In the genomic region with DNA sequence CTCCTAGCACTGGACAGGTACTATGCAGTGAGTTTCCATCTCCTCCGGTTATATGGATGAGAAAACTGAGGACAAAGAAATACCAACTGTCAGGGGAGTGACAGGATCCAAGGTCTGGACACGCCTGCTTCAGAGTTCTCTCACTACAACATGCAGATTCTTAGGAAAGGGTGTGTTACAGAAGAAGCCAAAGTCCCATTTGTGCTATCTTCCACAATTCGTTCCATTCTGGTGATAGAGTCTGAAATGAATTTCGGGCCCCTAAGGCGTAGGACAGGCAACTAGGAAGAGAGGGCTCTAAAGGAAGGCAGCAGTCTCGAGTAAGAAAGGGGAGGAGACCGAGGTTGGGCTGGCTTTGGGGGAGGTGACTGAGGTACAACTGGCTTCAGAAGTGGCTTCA, we compare ENCODE assay signal across 25 mouse cellular contexts. TPM values are rescaled to one million over a fixed set of nuclear protein-coding genes. Genes with fewer than 3 reads are reported as not detected.
DNase-seq lines count a peak whose midpoint lies in the region; ATAC-seq and TF ChIP-seq lines count a peak whose summit lies in the region.
"Had no signal": no experiment of that assay in that cellular context is flagged by ENCODE, and none has a peak within 500 bp of the region (broad histone marks: within the 10 kb centered on the region; RNA-seq: fewer than 3 reads in every experiment).

No protein-coding gene starts in this region.

- H3K27me3 ChIP-seq in intestine, embryonic 16.5 days (replicated peaks; ENCODE audit: control insufficient read depth, insufficient read depth, low read length): no peaks in the 10 kb centered on the region
- no peaks in the 10 kb centered on the region for H3K27me3 ChIP-seq in liver, embryonic 11.5 days (replicated peaks; ENCODE audit: control insufficient read depth, insufficient read depth, low read length)
- H3K27me3 ChIP-seq: embryonic facial prominence, embryonic 13.5 days; embryonic facial prominence, embryonic 15.5 days; forebrain, embryonic 12.5 days had no signal

- no peak overlapping the region for H3K4me3 ChIP-seq in intestine, embryonic 16.5 days (ENCODE audit: low read length)
- no peak overlapping the region for H3K4me3 ChIP-seq in gastrocnemius, adult 2 months
- no peak overlapping the region for H3K4me3 ChIP-seq in liver, embryonic 11.5 days (ENCODE audit: low read depth, low read length)
- H3K4me3 ChIP-seq: embryonic facial prominence, embryonic 13.5 days; embryonic facial prominence, embryonic 15.5 days; erythroblast, embryonic 14.5 days; forebrain, embryonic 10.5 days; forebrain, embryonic 12.5 days had no signal

- peak overlapping the region; percentile 13; the same call in 1 of the 2 replicates for H3K4me2 ChIP-seq in intestine, embryonic 16.5 days (ENCODE audit: low read depth, low read length)
- H3K4me2 ChIP-seq in liver, embryonic 11.5 days: no peak overlapping the region
- H3K4me2 ChIP-seq: embryonic facial prominence, embryonic 13.5 days; embryonic facial prominence, embryonic 15.5 days; forebrain, embryonic 12.5 days had no signal

- peak; percentile 91 for ATAC-seq in intestine, embryonic 16.5 days
- ATAC-seq in cerebellum, adult (ENCODE audit: insufficient number of reproducible peaks, low FRiP score, low TSS enrichment): no peak
- ATAC-seq in liver, embryonic 11.5 days (replicated peaks; ENCODE audit: low FRiP score): no peak
- ATAC-seq: forebrain, embryonic 14.5 days; forebrain, embryonic 16.5 days; Patski had no signal

- no peaks in the 10 kb centered on the region for H3K9me3 ChIP-seq in intestine, embryonic 16.5 days (ENCODE audit: control insufficient read depth, low read length)
- H3K9me3 ChIP-seq in liver, embryonic 11.5 days (ENCODE audit: control insufficient read depth, low read length): no peaks in the 10 kb centered on the region
- H3K9me3 ChIP-seq: embryonic facial prominence, embryonic 13.5 days; embryonic facial prominence, embryonic 15.5 days; forebrain, embryonic 10.5 days; forebrain, embryonic 12.5 days had no signal

- WGBS in intestine, embryonic 16.5 days: 36% methylated on average over 7 of the region's 7 CpGs
- whole genome bisulfite sequencing in large intestine, adult 2 months: 27% methylated on average over 7 of the region's 7 CpGs
- WGBS in liver, embryonic 11.5 days: 55% methylated on average over 7 of the region's 7 CpGs

- intact Hi-C loops in gastrocnemius, adult 2 months (cut with DNase I): no loop called here

- DNase-seq in MN1 (ENCODE audit: low spot score) (peak; percentile 28), ZHBTc4 (ENCODE audit: low read depth, low spot score) (peak; percentile 10)
- peak; percentile 27 for DNase-seq in large intestine, adult 2 months (ENCODE audit: low read depth, low spot score)
- DNase-seq in gastrocnemius, adult 2 months: no peak
- DNase-seq in liver, embryonic 11.5 days (ENCODE audit: low spot score): no peak
- no peak for DNase-seq in cerebellum, postnatal 10 days
- DNase-seq: adrenal gland, adult 2 months; adrenal gland, postnatal 10 days; adrenal gland, postnatal 25 days; cerebellum, adult 11-12 months; cerebellum, adult 2 months; cerebellum, adult 9-10 months; cerebellum, postnatal 14 days; cerebellum, postnatal 36 days; embryo, embryonic 11 days had no signal

- no peak for TF ChIP-seq CTCF in gastrocnemius, adult 2 months (IDR thresholded peaks at IDR 0.05)

- H3K4me1 ChIP-seq in intestine, embryonic 16.5 days (ENCODE audit: control insufficient read depth, insufficient read depth, low read length): peaks cover 3% of the 10 kb centered on the region; the same call in 1 of the 2 replicates
- H3K4me1 ChIP-seq in liver, embryonic 11.5 days (replicated peaks; ENCODE audit: control insufficient read depth, insufficient read depth, low read length): no peaks in the 10 kb centered on the region
- H3K4me1 ChIP-seq: forebrain, embryonic 10.5 days; forebrain, embryonic 12.5 days had no signal

- H3K36me3 ChIP-seq in intestine, embryonic 16.5 days (ENCODE audit: control insufficient read depth, insufficient read depth, low read length): no peaks in the 10 kb centered on the region
- no peaks in the 10 kb centered on the region for H3K36me3 ChIP-seq in liver, embryonic 11.5 days (ENCODE audit: control insufficient read depth, insufficient read depth, low read length)
- H3K36me3 ChIP-seq: embryonic facial prominence, embryonic 13.5 days; embryonic facial prominence, embryonic 15.5 days; forebrain, embryonic 10.5 days; forebrain, embryonic 12.5 days had no signal

- H3K9ac ChIP-seq in intestine, embryonic 16.5 days (ENCODE audit: low read depth, low read length): no peak overlapping the region
- H3K9ac ChIP-seq in liver, embryonic 11.5 days (ENCODE audit: low read depth, low read length): no peak overlapping the region
- H3K9ac ChIP-seq: embryonic facial prominence, embryonic 13.5 days; embryonic facial prominence, embryonic 15.5 days; forebrain, embryonic 12.5 days had no signal

- peak overlapping the region; percentile 43; the same call in 1 of the 2 replicates for H3K27ac ChIP-seq in intestine, embryonic 16.5 days (ENCODE audit: low read length)
- H3K27ac ChIP-seq in gastrocnemius, adult 2 months: no peak overlapping the region
- H3K27ac ChIP-seq in liver, embryonic 11.5 days (ENCODE audit: low read depth, low read length): no peak overlapping the region
- H3K27ac ChIP-seq: embryonic facial prominence, embryonic 13.5 days; embryonic facial prominence, embryonic 15.5 days; forebrain, embryonic 10.5 days; forebrain, embryonic 12.5 days had no signal

RNA-seq across cellular contexts. Expression of a gene that starts 21.0 kb away (rescaled TPM):
- 16.0 and 16.1 TPM in 2 replicates for polyA plus RNA-seq in intestine, embryonic 16.5 days (2015; fragmentation: Nextera tagmentation; extraction: Ambion mirVana)
- polyA plus RNA-seq in large intestine, adult 2 months (2012; rRNA removed): 4.7 and 6.0 TPM in 2 replicates
- 1 to 10 TPM; 6.1 to 8.9 TPM for total RNA-seq in gastrocnemius, adult 2 months (2021)
- polyA plus RNA-seq in liver, embryonic 11.5 days (2014; fragmentation: Nextera tagmentation; extraction: Ambion mirVana): 13.5 and 13.6 TPM in 2 replicates

Comparison
In these comparisons a context has a peak if more than half of its experiments do, and no peak if none do; other contexts are left out.
1. DNase-seq: peak in MN1 (single experiment), ZHBTc4 (single experiment) and large intestine, adult 2 months (single experiment); none in gastrocnemius, adult 2 months (single experiment), liver, embryonic 11.5 days (single experiment) and cerebellum, postnatal 10 days (0 of 2).